Mouse (Mus musculus): ENCODE results near the gene Serpinb1b. TPM values are rescaled to one million over a fixed set of nuclear protein-coding genes. Genes with fewer than 3 reads are reported as not detected.
"Not testable (repeated sequence)": the region's sequence is repeated elsewhere in the genome, so short reads cannot be mapped to it uniquely, and the experiment has no call there.

Serpinb1b gene
- total RNA-seq (2021): not detected
- long read RNA-seq, experiment 1: 0 reads
- long read RNA-seq, experiment 2: 0 reads

DNA sequence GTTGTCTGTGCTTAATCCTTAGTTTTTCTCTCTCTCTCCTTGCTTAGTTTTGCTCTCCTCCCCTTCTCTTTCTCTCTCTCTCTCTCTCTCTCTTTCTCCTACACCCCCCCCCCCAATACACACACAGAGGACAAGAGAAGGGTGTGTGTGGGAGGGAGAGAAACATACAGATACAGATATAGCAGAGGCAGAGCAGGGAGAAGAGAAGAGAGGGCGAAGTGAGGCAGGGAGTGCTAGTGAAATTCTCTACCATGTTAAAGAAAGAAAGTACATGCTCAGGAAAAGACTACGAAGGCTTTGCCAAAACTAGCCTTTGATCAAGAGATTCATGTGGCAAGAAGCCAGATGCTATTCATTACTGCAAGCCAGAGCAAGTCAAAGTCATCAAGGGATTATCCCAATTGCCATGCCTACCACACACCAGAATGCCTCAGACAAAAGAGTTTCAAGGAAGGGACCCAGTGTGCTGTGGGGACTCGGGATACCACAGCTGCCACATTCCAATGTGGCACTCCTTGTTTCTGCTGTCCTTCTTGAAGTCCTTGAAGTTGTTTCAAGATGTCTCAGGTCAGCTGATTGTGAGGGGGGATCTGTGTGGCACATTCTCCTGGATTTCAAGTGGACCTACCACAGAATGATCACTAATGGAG, at the start of gene Serpinb1b:
Gene Serpinb1b (plus strand): TSS at position 520 of the 650 bp plus-strand sequence.
- DNase-seq (ENCODE audit: low spot score): no peak

DNA sequence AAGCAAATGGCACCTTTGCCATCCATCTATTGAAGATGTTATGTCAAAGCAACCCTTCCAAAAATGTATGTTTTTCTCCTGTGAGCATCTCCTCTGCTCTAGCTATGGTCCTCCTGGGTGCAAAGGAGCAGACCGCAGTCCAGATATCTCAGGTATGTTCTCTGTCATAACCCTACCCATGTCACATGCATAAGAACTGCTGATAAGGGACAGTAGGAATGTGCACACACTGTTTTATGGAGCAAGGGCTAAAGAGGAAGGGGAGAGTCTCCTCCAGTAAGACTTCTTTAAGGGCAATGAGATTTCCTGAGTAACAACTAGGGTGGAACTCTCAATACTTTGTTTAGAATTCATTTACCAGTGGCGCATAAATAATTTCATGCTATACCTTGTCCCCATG, 48.9 kb upstream of the Serpinb1b start:
- not testable (repeated sequence) for DNase-seq (ENCODE audit: low spot score)

DNA sequence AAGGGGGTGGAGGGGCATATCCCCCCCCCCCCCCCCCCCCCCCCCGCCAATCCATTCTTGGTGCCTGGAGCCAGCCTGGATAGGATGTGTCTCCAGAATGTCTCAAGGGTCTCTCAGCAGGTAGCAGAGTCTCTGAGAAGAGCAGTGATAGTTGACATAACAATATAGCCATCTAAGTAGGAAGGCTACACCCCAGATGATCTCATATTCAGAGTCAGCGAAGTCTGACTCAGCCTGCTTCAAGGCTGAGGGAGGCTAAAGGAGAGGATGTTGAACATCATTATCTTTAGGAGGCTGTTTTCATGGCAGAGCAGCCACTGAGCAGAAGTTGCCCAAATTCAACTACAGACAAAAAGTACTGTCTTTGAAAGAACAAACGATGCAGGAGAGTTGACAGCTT, 48.1 kb upstream of the Serpinb1b start:
- no peak for DNase-seq (ENCODE audit: low spot score)

DNA sequence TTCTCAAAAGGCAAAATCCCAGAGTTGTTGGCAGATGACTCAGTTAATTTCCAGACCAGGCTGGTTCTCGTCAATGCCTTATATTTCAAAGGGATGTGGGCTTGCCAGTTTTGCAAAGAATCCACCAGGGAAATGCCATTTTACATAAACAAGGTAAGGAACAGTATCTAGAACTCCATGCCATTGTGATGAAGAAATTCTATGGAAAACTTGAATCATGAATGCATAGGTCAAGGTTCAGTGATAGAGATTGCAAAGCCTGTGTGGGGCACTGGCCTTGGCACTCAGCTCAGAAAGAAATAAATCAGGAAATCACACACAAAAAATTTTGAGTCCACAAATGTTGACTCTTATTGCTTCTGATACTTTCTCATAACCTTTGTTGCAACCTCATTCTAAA, 42.9 kb upstream of the Serpinb1b start:
- no peak for DNase-seq (ENCODE audit: low spot score)

DNA sequence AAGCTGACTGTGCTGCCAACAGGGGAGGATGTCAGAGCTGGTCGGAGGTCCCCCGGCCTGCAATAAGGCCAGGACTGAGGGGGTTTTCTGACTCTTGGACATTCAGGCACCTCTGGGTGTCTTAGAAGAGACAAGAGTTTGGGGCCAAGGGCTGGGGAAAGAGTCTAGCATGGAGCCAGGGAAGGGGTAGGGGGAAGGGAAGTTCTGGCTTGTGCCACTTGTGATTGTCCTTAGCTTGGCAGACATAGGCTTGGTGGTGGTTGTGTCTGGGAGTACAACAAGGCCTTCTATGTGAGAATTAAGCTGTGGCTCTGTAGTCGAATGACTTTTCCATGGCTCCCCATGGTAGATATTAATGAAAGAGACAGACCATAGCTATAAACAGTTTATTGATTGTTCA, 34.8 kb upstream of the Serpinb1b start:
- DNase-seq (ENCODE audit: low spot score): no peak

DNA sequence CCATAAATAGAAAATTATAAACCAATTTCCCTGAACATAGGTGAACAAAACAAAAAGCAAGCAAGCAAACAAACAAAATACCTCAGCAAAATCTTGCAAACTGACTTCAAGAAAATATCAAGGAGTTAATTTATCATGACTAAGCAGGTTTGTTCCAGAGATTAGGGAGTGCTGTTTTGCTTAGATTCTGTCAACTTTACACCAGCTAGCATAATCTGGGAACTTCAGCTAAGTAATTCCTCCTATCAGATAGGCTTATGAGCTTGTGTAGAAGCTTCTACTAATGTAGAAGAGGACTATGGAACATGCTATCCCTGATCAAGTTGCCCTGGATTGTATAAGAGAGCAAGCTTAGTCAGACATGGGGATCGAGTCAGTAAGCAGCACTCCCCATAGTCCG, 31.1 kb upstream of the Serpinb1b start:
- DNase-seq (ENCODE audit: low spot score): no peak

DNA sequence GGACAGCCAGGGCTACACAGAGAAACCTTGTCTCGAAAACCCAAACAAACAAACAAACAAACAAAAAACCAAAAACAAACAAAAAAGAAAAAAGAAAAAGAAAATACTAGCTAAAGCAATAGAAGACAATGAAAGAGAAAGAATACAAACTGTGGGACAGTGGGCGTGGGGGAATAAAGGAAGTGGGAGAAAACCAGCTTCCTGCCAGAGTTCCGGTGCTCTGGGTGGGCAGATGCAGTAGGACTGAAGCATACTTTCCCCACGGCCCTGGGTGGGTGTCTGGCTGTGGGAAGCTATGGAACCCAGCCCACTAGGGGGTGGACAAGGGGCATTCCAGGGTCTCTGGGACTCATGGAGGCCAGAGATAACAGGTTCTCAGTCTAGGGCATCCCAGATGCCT, 30.2 kb upstream of the Serpinb1b start:
- DNase-seq (ENCODE audit: low spot score): no peak

DNA sequence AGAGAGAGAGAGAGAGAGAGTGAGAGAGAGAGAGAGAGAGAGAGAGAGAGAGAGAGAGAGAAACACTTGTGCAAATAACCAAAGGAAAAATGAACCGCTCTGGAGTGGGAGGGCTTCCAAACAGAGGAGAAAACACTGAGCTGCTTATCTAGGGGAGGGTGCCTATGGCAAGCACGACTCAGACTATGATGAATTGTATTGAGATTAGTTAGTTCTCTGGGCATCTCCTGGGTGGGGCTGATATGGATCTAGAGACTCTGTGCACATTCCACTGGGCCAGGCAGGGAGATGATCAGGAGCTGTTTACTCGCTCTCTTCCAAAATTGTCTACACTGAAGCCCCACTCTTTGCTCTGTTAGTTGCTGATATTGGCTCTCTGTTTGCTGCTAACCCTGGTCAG, 26.7 kb upstream of the Serpinb1b start:
- no peak for DNase-seq (ENCODE audit: low spot score)

DNA sequence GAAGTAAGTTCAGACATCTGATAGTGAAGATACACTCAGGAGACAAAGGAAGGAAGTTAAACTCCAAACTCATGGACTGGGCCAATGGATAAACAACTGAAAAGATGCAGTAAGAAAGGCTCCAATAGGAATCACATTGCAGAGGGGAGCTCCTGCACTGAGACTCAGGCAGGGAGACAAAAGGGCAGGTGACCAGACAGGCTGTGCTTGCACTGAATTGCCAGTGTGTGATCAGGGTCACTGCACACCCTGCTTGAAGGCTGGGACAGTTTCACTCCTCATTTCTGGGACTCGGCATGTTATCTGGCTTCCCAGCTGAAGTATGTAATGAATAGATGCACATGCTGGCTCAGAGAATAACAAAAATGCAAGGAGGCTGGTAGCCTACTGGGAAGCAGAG, 15.3 kb upstream of the Serpinb1b start:
- DNase-seq (ENCODE audit: low spot score): no peak

DNA sequence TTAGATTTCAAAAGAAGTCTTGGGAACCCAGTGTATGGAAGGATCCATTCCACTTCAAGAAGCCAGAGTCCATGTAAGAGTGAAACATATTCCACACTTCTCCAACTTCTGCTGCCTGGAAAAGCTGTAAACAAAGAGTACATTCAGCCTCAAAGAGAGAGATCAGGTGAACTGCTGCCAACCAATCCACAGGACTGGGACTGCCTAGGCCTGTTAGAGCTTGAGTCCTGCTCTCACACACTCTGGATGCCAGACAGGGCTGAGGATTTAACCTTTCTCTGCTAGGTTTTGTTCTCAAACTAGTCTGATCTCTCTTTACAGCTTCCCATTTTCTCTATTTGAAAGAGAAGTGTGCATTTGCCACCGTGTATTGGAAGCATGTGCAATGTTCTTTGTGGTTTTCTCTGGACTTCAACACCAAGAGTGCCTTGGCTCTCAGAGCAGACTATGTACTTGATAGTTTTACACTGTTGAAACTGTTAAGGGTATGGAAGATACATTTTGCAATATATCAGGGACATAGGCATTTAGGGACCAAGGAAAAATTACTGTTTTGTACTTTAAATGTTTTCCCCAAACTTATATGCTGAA, 10.9 kb upstream of the Serpinb1b start:
- DNase-seq (ENCODE audit: low spot score): no peak

DNA sequence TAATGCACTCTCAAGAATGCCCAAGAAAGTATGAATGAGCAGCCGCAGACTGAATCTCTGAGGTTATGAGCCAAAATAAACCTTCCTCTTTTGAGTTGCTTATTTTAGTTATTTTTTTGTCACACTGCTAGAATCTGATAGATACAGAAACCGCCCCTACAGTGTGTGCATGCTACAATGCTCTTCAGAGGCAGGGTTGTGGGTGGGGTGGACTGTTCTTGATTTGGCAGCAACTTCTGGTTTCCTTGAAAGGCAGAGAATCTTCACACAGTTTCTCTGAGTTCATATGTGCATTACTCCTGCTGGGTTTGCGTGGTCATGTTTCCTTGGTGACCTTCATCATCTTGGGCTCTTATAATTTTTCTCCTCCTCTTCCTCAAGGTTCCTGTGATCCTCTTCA, 10.2 kb upstream of the Serpinb1b start:
- no peak for DNase-seq (ENCODE audit: low spot score)

DNA sequence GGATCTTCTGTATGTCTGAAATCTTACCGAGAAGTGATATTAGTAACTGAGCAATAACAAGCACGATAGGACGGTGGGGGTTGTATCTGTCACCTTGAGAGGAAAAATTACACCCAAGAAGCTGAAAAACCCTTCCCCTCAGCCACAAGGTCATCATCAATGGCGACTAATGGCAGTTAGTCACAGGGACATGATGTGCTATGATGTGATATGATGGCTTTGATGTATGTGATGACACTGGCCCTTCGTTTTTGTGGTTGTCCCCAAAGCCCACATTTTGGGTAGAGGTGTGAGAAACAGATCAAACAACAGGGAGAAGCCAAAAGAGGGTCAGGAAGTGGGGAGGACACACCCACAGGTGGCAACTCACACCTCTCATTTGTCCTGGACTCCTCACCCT, 6.6 kb upstream of the Serpinb1b start:
- no peak for DNase-seq (ENCODE audit: low spot score)

DNA sequence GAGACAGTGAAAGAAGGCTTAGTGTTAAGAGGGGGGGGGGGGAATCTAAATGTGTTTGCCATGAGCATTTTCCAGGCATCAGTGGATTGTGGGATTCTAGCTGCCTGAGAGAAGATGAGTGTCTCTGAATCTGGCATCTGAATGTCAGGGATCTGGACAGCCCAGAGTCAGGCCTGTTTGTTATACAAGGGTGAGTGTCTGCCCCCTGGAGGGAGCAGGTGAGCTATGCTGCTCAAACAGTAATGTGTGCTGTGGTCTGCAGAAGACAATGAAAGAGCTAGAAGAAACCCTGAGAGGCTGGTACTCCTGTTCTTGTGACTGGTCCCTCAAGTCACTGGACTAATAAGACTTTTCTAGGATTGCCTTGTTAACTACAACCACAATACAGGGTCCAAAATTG, 4.3 kb upstream of the Serpinb1b start:
- peak; percentile 28 for DNase-seq (ENCODE audit: low spot score)

DNA sequence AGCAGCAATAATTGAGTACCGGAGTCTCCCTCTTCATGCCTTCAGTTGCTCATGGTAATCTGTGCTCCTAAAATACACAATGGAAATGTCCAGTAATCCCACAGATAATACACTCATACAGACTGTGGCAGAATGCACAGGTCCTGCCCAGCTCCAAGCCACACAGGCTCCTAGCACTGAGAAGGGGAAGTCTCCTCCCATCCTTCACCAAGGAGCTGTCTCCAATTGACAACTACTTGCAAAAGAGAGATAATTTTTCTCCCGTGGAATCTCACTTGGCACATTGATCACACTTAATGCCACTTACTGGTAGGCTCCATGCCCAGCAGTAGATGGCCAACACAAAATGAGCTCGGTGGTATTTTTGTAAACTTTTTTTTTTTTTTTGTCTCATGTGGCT, 2.1 kb upstream of the Serpinb1b start:
- no peak for DNase-seq (ENCODE audit: low spot score)

DNA sequence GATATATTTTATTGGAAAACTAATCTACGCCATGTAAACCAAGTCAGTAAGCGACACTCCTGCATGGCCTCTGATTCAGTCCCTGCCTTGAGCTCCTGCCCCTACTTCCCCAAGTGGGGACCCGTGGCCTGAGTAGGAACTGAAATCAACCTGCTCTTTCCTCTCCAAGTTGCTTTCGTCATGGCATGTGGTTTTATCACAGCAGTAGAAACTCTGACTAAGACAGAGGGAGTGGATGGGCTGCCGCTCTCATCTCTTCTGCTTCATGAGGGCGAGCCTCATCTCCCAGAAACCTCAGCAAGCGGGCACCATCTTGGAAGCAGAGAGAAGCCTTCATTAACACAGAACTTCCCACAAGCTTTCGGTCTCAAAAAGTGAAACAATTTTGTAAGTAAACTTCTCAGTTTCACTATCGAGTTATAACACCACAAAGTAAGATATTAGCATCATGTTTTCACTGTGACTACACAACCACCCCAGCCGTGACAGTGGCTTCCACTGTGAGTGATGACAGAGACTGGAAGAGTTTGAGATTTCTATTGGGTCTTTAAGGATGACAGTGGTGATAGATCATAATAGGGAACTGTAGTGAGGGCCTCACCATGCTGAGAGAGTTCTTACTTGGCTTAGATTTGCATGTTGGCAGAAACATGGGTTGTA, 1.2 kb upstream of the Serpinb1b start:
- no peak for DNase-seq (ENCODE audit: low spot score)

DNA sequence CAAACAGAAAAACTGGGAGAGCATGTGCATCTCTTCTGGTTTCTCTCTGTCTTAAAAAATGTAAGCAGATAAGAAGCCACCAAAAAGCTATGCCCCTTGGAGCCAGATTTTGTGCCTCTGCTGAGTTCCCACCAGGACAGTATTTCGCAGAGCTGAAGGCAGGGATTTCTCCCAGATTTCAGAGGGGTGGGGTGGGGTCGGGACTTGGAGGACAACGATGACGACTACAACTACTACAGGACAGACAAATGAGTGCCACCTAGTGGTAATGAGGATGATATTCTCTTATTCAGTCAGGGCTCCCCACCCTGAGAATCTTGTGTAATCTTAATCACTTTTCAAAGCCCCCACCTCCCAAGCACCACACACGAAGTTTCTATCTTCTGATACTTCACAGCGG, 1.0 kb downstream of the Serpinb1b start:
- DNase-seq (ENCODE audit: low spot score): peak; percentile 11

DNA sequence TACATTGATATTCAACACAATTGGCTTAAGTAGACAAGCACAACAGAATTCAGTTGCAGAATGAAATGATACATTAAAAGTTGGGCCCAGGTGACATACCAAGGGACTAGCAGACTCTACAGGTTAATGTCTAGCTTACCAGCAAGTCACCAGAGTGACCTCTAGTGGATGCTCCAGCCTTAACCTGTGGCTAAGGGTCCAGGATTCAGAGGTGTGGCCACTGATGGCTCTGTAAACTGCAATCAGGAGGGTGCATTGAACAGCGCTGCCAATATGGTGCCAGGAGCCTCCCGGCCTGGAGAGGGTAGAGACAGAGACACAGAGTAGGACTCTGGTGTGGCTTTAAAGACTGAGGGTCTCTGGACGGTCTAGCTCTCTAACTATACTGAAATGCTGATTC, 2.0 kb downstream of the Serpinb1b start:
- peak; percentile 8 for DNase-seq (ENCODE audit: low spot score)

DNA sequence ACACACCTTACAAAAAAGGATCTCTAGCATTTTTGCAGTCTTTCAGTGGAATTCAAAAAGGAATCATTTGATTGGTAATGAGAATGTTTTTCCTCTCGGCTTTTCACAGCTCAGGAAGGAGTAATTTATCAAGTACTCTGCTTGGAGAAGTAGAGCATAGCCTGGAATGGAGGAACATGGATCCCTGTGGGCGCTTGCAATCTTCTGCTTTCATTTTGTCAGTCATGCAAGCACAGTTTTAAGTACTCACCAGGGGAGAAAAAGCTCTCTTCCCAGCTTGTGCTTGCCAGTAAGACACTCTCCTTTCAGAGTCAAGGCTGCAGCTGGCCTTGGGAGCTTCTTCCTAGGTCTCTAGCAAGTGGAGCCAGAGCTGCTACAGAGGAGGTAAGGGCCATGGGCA, 5.5 kb downstream of the Serpinb1b start:
- DNase-seq (ENCODE audit: low spot score): no peak

DNA sequence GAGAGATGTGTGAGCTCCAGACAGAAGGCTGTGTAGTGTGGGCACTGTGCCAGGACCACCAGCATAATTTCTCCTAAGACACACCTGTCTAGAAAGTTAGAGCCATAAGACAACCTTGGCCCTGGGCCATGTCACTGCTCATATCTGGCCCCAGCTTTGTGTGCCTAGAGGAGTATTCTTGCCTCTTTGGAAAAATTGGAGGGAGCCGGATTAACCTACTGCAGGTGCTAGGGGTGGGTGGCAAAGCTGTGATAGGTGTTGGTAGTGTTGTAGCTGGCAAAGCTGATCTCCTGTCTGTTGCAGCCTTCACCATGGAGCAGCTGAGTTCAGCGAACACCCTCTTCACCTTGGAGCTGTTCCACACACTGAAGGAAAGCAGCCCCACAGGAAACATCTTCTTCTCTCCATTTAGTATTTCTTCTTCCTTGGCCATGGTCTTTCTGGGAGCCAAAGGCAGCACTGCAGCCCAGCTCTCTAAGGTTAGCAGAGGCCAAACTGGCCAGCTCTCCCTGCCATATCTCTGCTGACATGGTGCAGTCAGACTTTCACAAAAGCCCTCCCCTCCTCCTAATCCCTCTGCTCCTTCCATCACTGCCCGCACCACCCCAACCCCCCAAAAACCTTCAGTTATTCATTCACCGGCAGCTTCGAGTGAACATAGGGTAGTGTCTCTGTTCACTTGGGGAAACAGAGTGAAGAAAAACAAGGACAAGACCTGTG, 6.8 kb downstream of the Serpinb1b start:
- DNase-seq (ENCODE audit: low spot score): no peak

DNA sequence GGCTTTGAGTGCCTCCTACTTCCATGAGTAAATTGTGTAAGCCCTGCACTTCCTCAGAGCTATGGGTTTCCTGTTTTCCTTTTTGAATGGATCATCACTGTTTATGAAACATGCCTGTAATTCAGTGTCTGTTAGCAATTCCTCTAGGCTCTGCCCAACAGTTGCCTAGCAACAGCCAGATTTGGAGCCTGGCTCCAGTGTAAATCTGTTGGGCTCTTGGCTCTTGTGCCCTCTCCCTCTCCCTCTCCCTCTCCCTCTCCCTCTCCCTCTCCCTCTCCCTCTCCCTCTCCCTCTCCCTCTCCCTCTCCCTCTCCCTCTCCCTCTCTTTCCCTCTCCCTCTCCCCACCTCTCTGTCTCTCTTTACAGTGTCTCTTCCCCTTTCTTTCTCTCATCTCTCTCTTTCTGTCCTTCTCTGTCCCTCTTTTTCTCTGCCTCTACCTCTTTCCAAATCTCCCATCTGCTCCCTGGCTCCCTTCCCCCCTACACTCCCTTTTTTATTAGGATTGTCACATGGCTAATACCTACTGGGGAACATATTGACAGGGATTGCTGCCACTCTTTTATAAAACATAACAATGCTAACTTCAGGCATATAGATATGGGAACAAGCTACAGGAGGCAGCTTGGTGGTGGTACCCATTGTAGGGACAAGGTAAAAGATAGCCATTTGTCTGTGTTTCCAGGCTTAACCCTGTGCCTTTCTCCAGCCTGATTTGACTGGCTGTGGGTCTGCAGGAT, 7.5 kb downstream of the Serpinb1b start:
- DNase-seq (ENCODE audit: low spot score): no peak

DNA sequence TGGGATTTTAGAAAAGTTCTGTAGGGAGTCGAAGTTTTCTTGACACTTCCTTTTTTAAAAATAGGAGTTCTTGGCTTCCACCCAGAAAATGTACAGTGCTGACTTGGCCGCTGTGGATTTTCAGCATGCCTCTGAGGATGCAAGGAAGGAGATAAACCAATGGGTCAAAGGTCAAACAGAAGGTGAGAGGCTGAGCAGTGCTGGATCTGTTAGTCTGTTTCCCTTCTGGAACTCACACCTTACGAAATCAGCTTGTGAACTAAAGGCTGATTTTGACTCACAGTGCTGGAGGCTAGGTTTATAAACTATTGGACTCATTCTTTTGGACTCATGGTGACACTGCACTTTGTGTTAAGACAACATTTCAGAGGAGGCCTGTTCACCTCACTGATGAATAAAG, 11.2 kb downstream of the Serpinb1b start:
- no peak for DNase-seq (ENCODE audit: low spot score)

DNA sequence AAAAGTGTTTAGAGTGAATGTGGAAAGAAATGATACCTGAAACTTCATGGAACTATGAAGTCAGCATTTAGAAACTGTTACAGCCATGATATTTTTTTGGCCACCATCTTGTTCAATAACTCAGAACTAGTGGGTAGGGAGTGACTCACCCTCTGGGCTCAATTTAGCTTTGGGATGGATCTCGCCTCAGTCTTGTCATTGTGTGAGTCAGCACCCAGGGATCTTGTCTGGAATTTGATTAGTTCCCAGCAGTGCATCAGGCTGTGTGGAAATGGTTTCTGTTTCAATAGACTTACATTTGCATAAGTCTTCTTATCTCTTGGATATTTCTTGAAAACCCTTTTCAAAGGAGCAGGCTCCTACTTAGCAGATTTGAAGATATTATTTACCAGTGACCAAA, 12.2 kb downstream of the Serpinb1b start:
- no peak for DNase-seq (ENCODE audit: low spot score)

All from gastrocnemius, adult 18-20 months (tissue).